Mouse (Mus musculus) CH12.LX (cell line): ENCODE data around the gene Rsph9. TPM values are rescaled to one million over a fixed set of nuclear protein-coding genes. Genes with fewer than 3 reads are reported as not detected.

Source experiments
- DNase-seq: peaks from one replicate; pipeline ENCODE4 v3.0.0-alpha.2; 2013; ENCODE audit errors: extremely low read depth
- H3K27ac ChIP-seq: 2 replicates; pipeline ENCODE4 v1.5.1; 2012; ENCODE audit warnings: low read depth, mild to moderate bottlenecking, control low read depth, moderate library complexity; ENCODE audit not compliant: insufficient read depth
- H3K27me3 ChIP-seq: replicated peaks from 2 replicates; pipeline ENCODE3; 2012; ENCODE audit warnings: inconsistent platforms
- H3K36me3 ChIP-seq, 2 experiments: replicated peaks in 1 of 2; 2 replicates each; pipeline versions ENCODE3 to v1.6.1; 2012; ENCODE audit warnings: inconsistent platforms in 1 of 2, low read length in 1 of 2, mild to moderate bottlenecking in 1 of 2, mixed read lengths in 1 of 2, moderate library complexity in 1 of 2; ENCODE audit not compliant: control insufficient read depth in 1 of 2, insufficient read depth in 1 of 2
- H3K4me1 ChIP-seq, 2 experiments: 2 replicates each; pipeline ENCODE4 v1.6.1; 2012; ENCODE audit warnings: inconsistent platforms in 1 of 2, moderate library complexity in 1 of 2; ENCODE audit not compliant: insufficient read depth in 2 of 2, control insufficient read depth in 1 of 2
- H3K4me2 ChIP-seq: 2 replicates; pipeline ENCODE4 v1.6.1; 2012; ENCODE audit warnings: low read depth, mild to moderate bottlenecking, control low read depth; ENCODE audit not compliant: poor library complexity, insufficient read depth, severe bottlenecking
- H3K4me3 ChIP-seq, 3 experiments: fragments of 150-350 bp in 1 of 3; sonication (generic) in 1 of 3; replicated peaks in 1 of 3; 2 replicates each; pipeline versions ENCODE3 to v1.5.1; 2011 to 2012; ENCODE audit warnings: low read depth in 2 of 3, low read length in 2 of 3, mild to moderate bottlenecking in 2 of 3, moderate library complexity in 2 of 3, control low read depth in 1 of 3, improper control_type of control experiment in 1 of 3, inconsistent platforms in 1 of 3, mixed read lengths in 1 of 3; ENCODE audit not compliant: poor library complexity in 1 of 3
- H3K79me2 ChIP-seq: replicated peaks from 2 replicates; pipeline ENCODE4 v1.6.1; 2012; ENCODE audit warnings: mild to moderate bottlenecking, moderate library complexity; ENCODE audit not compliant: control insufficient read depth, poor library complexity, insufficient read depth, severe bottlenecking; ENCODE audit errors: extremely low read depth
- H3K9ac ChIP-seq: 2 replicates; pipeline ENCODE4 v1.6.1; 2012; ENCODE audit warnings: low read depth, mild to moderate bottlenecking, control low read depth, moderate library complexity; ENCODE audit not compliant: insufficient read depth
- H3K9me3 ChIP-seq: replicated peaks from 2 replicates; pipeline ENCODE3; 2012; ENCODE audit warnings: low read length, inconsistent platforms, mixed read lengths
- BHLHE40 ChIP-seq: IDR thresholded peaks from 2 replicates; pipeline ENCODE4 v1.6.1; 2011; ENCODE audit warnings: mild to moderate bottlenecking, low read depth, low read length, improper control_type of control experiment
- CHD1 ChIP-seq: IDR thresholded peaks from 2 replicates; pipeline ENCODE4 v1.6.1; 2012; ENCODE audit warnings: low read depth, low read length, improper control_type of control experiment, inconsistent platforms
- CHD2 ChIP-seq: IDR thresholded peaks from 2 replicates; pipeline ENCODE4 v1.6.1; 2011; ENCODE audit warnings: low read length, improper control_type of control experiment
- CTCF ChIP-seq, 2 experiments: IDR thresholded peaks in 1 of 2; conservative IDR thresholded peaks in 1 of 2; 2 replicates each; pipeline ENCODE4 v1.5.1; 2011 to 2012; ENCODE audit warnings: low read depth in 2 of 2, low read length in 2 of 2, improper control_type of control experiment in 1 of 2, inconsistent platforms in 1 of 2, mild to moderate bottlenecking in 1 of 2, moderate library complexity in 1 of 2
- ETS1 ChIP-seq: conservative IDR thresholded peaks from 2 replicates; pipeline ENCODE4 v1.6.1; 2012; ENCODE audit warnings: low read depth, mild to moderate bottlenecking, inconsistent platforms, low read length, improper control_type of control experiment, moderate library complexity
- HCFC1 ChIP-seq: IDR thresholded peaks from 2 replicates; pipeline ENCODE4 v1.6.1; 2012; ENCODE audit warnings: low read depth, mild to moderate bottlenecking, inconsistent platforms, low read length, improper control_type of control experiment
- JUN ChIP-seq: IDR thresholded peaks from 2 replicates; pipeline ENCODE4 v1.6.1; 2011; ENCODE audit warnings: low read depth, mild to moderate bottlenecking, low read length, improper control_type of control experiment, moderate library complexity; ENCODE audit not compliant: insufficient read depth
- KAT2A ChIP-seq: IDR thresholded peaks from 2 replicates; pipeline ENCODE4 v1.6.1; 2012; ENCODE audit warnings: low read length, improper control_type of control experiment, inconsistent platforms; ENCODE audit not compliant: insufficient replicate concordance
- NELFE ChIP-seq: IDR thresholded peaks from 2 replicates; pipeline ENCODE4 v1.6.1; 2011; ENCODE audit warnings: low read depth, low read length, improper control_type of control experiment
- NRF1 ChIP-seq: IDR thresholded peaks from 2 replicates; pipeline ENCODE4 v1.6.1; 2014; ENCODE audit warnings: low read depth, mild to moderate bottlenecking, inconsistent platforms, low read length, improper control_type of control experiment, moderate library complexity
- PAX5 ChIP-seq: IDR thresholded peaks from 2 replicates; pipeline ENCODE4 v1.6.1; 2012; ENCODE audit warnings: low read length, inconsistent platforms, mixed read lengths
- POLR2A ChIP-seq: IDR thresholded peaks from 2 replicates; pipeline ENCODE4 v1.6.1; 2011; ENCODE audit warnings: low read depth, mild to moderate bottlenecking, improper control_type of control experiment, low read length
- POLR2AphosphoS2 ChIP-seq: IDR thresholded peaks from 2 replicates; pipeline ENCODE4 v1.6.1; 2011; ENCODE audit warnings: low read depth, low read length, improper control_type of control experiment
- RAD21 ChIP-seq: IDR thresholded peaks from 2 replicates; pipeline ENCODE4 v1.6.1; 2011; ENCODE audit warnings: low read depth, mild to moderate bottlenecking, low read length, improper control_type of control experiment, moderate library complexity
- SIN3A ChIP-seq: IDR thresholded peaks from 2 replicates; pipeline ENCODE4 v1.6.1; 2012; ENCODE audit warnings: low read length, improper control_type of control experiment, inconsistent platforms
- TCF12 ChIP-seq: IDR thresholded peaks from 2 replicates; pipeline ENCODE4 v1.6.1; 2014; ENCODE audit warnings: low read depth, mild to moderate bottlenecking, inconsistent platforms, low read length, improper control_type of control experiment
- UBTF ChIP-seq: IDR thresholded peaks from 2 replicates; pipeline ENCODE4 v1.6.1; 2012; ENCODE audit warnings: low read depth, mild to moderate bottlenecking, inconsistent platforms, low read length, improper control_type of control experiment, moderate library complexity
- USF1 ChIP-seq: IDR thresholded peaks from 2 replicates; pipeline ENCODE4 v1.6.1; 2014; ENCODE audit warnings: low read depth, mild to moderate bottlenecking, inconsistent platforms, low read length, improper control_type of control experiment
- USF2 ChIP-seq: conservative IDR thresholded peaks from 2 replicates; pipeline ENCODE4 v1.6.1; 2011; ENCODE audit warnings: low read depth, low read length, improper control_type of control experiment
- ZMIZ1 ChIP-seq: IDR thresholded peaks from 2 replicates; pipeline ENCODE4 v1.6.1; 2012; ENCODE audit warnings: low read depth, mild to moderate bottlenecking, inconsistent platforms, low read length, improper control_type of control experiment
- dilution Hi-C: fragments of 300-500 bp; cut with MboI; formaldehyde crosslinking; loops from 2 replicates; pipeline ENCODE4 v1.14.3; 2020; ENCODE audit warnings: low sequenced_read_pairs; ENCODE audit not compliant: extremely low pct_unique_long_range_greater_than_20kb, extremely low pct_ligation_motif_present
- in situ Hi-C: fragments of 300-500 bp; cut with MboI; formaldehyde crosslinking; loops from 3 replicates; pipeline ENCODE4 v1.14.3; 2019; ENCODE audit warnings: low sequenced_read_pairs, low pct_ligation_motif_present, low pct_unique_long_range_greater_than_20kb, mixed read lengths
- polyA plus RNA-seq: library from polyadenylated mRNA; unstranded; fragments of >175 nt; gene quantifications from 2 replicates; pipeline ENCODE4 v1.2.1, GENCODE M21; 2012; ENCODE audit warnings: low read depth; ENCODE audit not compliant: insufficient read length
- total RNA-seq, 2 experiments: library from RNA; depleted of rRNA; stranded (reverse); fragments of 300-350 nt in 1 of 2; fragments of >200 nt in 1 of 2; gene quantifications; 2 replicates each; pipeline ENCODE4 v1.2.3; 2012 to 2014

Rsph9 gene
- total and polyA plus RNA-seq, 3 experiments = 0.61 to 1.1 TPM; not detected in 1

DNA sequence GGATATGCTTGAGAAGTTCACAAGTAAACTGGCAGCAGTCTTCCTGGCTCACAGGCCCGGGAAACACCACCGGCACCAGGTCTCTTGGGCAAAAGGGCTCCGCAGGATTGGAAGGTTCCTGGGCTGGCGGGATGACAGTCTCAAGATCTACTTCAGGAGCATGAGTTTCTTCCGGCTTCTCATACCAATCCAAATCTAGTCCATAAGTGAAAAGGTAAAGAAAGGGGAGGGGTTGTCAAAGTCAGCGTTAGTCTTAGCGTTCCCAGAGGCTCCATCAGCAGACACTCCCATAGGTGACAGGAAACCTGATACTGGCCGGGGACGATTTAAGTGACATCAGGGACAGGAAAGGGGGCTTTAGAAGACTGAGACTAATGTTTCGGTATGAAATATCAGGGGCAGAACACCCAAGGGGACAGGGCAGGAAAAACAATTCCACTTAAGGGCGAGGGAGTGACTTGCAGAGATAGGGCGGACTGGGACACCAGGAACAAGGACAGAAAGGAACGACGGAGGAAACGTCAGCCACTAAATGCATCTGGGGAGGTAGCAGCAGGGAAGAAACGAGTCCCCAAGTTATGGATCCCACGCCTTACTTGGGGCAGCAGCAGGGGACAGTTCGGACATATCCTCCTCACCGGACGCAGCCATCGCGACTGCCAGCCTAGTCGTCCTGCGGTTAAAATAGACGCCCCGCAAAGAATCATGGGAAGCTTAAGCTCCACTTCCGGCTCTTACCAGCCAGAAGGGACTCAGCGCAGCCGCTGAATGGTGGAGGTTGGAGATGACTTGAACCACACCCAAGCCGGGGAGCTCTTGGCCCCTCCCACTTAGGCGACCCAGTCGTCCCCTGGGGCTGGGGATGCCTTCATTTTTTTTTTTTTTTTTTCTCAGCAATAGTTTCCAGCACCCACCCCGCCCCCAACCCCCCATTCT, 9.1 kb upstream of the Rsph9 start, which contains the start of gene Mad2l1bp (continued):
- peak; percentile 89 for TF ChIP-seq TCF12
- 0 out of 2 replicates have a peak, but pooled peaks have one; percentile 51 for TF ChIP-seq UBTF
- TF ChIP-seq CHD2 = 0 out of 2 replicates have a peak, but pooled peaks have one; percentile 47
- peak; percentile 72; the same call in 1 of the 2 replicates for TF ChIP-seq NRF1
- no peak for TF ChIP-seq RAD21
- TF ChIP-seq KAT2A = peak; percentile 19; the same call in 1 of the 2 replicates
- TF ChIP-seq, all 38 proteins: peak for 21

DNA sequence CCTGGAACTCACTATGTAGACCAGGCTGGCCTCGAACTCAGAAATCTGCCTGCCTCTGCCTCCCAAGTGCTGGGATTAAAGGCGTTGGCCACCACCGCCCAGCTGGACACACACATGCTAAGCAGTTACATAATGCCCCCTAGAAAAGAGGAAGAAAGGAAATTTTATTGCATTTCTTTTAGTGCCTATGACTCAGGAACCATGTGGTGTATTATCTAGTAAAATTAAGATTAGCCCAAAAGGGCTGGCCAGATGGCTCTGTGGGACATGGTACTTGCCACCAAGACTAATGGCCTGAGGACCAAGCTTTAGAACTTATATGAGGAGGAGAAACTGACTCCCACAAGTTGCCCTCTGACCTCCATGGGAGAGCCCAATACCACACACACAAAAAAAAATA, 4.1 kb downstream of the Rsph9 start:
- Histone ChIP-seq H3K9ac (no peak overlapping the region), H3K4me2 (no peak overlapping the region), H3K36me3 (peaks cover 0 to 6% of the 10 kb centered on the region in 2 experiments), H3K79me2 (no peaks in the 10 kb centered on the region), H3K27ac (no peak overlapping the region), H3K4me1 (no peaks in the 10 kb centered on the region), H3K9me3 (peaks cover 2% of the 10 kb centered on the region), H3K27me3 (no peaks in the 10 kb centered on the region), H3K4me3 (no peak overlapping the region)
- no peak for DNase-seq
- TF ChIP-seq ETS1 (no peak), TCF12 (no peak), NELFE (no peak), POLR2AphosphoS2 (no peak), PAX5 (no peak), HCFC1 (no peak), POLR2A (no peak), USF1 (no peak), CHD1 (no peak)
- in situ Hi-C loops (loop anchor here (10.0 kb wide), 1 partner anchor 105 kb away; the partner anchor contains the start of gene Vegfa), dilution Hi-C loops (no loop called here)

DNA sequence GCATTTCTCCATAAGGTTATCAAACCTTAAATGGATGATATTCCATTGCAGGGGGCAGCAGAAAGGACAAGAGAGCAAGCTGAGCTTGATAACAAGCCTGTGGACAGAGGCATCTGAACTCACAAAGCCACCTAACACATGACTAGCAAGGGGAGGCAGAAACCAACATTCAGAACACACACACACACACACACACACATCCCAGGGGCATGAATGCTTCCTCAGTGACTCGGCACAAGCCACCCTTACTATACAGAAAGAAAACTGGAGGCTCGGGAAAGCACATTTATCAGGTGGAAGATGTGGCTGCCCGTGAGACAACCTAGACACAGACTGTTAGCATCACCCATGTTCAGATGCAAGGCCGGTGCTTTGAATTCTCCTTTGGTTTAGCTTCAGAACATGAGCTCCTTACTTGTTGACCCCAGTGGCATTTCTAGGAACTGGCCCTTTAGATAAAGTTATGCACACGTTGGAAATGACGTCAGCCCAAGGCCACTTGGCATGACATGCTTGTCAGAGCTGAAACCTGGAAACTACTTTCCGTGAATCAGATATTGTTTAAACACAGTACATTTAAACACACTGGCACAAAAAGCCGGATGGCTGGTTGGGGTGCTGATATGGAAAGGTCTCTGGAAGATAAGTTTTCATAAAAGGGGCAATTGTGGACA, 5.3 kb downstream of the Rsph9 start:
- H3K9ac ChIP-seq = no peak overlapping the region
- dilution Hi-C loops = no loop called here
- peaks cover 2% of the 10 kb centered on the region for H3K9me3 ChIP-seq
- H3K27ac ChIP-seq = no peak overlapping the region
- no peaks in the 10 kb centered on the region for H3K79me2 ChIP-seq
- TF ChIP-seq PAX5 (no peak), CTCF (conservative IDR thresholded peaks at IDR 0.05 in 1 of 2, IDR thresholded peaks at IDR 0.05 in 1 of 2; ENCODE audit: low read depth in 2 of 2, low read length in 2 of 2) (no peak), SIN3A (no peak), NELFE (no peak), POLR2A (no peak), BHLHE40 (no peak), KAT2A (no peak), USF2 (no peak), POLR2AphosphoS2 (no peak), ZMIZ1 (no peak), JUN (no peak), USF1 (no peak)
- TF ChIP-seq, all 38 proteins: peak for 0
- no peak overlapping the region for H3K4me3 ChIP-seq
- no peaks in the 10 kb centered on the region for H3K27me3 ChIP-seq
- peaks cover 0 to 1% of the 10 kb centered on the region in 2 experiments for H3K36me3 ChIP-seq
- in situ Hi-C loops = loop anchor here (10.0 kb wide), 1 partner anchor 104 kb away; the partner anchor contains the start of gene Vegfa
- DNase-seq = no peak
- H3K4me2 ChIP-seq = no peak overlapping the region
- no peaks in the 10 kb centered on the region for H3K4me1 ChIP-seq
